Mouse (Mus musculus): Measurements from ENCODE around the gene Zcchc3. TPM values are rescaled to one million over a fixed set of nuclear protein-coding genes. Genes with fewer than 3 reads are reported as not detected.

The Zcchc3 gene
- total RNA-seq, 4 experiments from 2014 or later, result 9.1 to 10.4 (median 9.9) TPM

DNA sequence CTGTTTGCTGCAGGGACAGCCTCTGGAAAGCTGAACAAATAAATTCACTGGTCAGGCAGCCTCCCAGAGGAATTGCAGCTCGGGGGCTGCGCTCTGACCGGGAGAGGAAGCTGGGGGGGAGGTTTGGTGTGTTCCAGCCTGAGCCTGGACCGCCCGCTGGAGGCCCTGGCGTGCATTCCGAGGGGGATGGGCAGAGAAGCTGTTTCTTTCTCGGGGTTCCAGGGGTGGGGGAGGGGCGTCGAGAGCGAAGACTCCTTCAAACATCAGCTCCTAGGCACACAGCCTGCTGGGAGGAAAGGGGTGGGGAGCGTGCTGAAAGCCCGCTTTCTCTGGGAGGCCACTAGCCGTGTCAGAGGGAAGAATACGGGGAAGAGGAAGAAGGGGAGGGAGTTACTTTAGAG, 3.9 kb downstream of the Zcchc3 start:
- DNase-seq (ENCODE audit: low spot score in 2 of 2), result peak; percentile 74 to 75

DNA sequence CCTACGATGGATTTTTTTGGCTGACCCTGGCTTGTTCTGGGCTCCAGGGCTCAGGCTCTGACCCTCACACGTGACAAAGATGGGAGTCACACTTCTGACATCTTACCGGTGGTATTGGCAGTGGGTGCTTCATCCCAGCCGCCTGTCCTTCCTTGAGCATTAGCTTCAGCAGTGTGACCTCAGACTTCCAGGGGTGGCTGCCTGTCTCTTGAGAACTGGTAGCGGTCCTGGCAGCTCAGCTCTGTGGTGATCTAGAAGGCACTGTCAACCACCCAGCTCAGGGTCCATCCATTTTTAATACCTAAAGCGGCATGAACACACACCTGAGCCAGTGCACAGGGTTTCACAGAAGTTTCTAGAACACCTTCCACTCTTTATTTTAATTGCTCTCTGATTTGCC, 5.0 kb downstream of the Zcchc3 start:
- no peak for DNase-seq (ENCODE audit: low spot score in 2 of 2)

DNA sequence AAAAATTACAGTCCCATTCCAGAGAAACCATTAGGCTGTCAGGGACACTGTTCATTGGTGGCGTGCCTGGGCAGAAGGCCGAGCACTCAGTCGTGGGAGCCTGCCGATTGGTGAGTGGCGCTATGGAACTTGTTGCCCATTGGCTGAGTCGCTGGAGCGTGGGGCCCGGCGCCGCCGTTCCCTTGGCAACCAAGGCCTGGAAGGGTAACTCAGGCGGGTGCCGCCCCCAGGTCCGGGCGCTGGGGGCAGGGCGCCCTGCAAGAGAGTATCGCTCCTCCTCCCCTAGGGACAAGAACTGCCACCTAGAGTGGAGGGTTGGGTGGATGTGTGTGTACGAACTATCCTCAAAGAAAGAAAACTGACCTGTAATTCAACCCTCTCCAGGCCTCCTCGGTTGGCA, 8.7 kb downstream of the Zcchc3 start:
- peak; percentile 96 to 98 for DNase-seq (ENCODE audit: low spot score in 2 of 2)

DNA sequence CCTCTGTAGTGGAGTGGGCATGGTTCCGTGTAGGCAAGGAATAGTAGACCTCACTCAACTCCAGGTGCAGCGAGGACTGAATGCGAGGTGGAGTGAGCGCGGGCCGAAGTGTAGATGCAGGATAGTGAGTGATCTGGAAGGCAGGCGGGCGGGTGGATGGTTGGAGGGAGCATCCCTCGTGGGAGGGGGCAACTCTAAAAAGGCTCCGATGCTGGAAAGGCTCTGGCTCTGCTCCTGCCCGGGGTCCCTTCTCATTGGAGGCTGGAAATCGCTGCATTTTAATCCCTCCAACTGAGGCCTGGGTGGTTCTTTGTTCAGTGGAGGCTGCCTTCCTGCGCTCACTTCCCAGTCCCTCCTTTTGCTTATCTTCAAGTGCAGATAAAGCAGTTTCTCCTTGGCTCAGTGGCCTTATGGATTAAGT, 15.7 kb downstream of the Zcchc3 start:
- DNase-seq (ENCODE audit: low spot score in 2 of 2), result no peak

DNA sequence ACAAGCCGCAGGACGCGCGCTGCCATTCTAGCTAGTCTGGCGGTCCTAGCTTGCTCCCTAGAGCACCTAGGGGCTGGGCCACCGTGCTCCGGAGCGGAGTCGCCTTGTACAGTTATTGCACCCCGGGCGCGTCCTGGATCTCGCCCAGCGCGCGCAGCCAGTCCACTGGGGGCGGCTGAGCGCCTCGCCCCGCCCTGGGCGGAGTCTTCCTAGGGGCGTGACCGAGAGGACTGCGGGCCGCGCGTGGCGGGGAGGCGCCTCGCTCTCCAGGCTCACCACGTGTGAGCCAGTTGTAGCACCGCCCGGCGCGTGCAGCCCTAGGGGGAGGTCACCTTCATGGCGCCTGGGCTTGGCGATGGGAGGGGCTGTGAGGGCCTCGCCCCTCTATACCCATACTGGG, 16.1 kb downstream of the Zcchc3 start:
- DNase-seq (ENCODE audit: low spot score in 2 of 2), result peak; percentile 87 to 91

DNA sequence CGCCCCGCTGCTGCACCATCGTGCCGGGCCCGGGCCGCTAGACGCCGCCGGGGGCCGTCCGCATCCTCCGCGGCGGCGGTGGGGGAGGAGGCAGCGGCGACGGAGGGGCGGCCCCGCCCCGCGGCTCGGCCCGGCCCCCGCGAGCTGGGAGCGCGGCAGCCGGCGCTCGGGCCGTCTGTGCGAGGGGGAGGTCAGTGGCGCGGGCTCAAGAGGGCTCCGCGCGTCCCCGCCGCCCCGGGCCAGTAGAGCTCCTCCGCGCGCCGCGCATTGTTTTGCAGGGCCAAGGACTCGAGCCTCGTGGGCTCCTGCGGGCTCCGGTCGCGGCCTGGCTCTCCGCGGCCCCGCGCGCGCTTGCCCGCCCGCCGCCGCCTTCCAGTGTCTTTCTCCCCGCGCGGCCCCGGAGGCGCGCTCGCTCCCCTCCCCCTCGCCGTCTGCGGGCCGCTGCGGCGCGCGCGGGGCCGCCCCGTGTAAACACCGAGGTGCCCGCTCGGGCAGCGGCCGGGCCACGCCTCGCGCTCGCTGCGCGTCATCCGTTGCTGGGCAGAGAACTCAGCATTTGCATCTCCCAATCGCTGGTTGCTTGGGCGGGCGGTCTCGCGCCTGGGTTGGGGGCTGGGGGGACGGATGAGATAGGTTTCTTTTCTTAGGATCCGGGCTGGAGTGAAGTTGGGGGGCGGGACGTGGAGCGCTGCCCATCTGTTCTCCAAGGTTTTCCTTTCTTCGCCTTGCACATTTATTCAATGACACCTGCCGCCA, 17.0 kb downstream of the Zcchc3 start, which contains the start of gene Sox12:
Gene Sox12, minus strand, starts transcription at position 384 of the 756 bp plus-strand sequence.
- DNase-seq (ENCODE audit: low spot score in 2 of 2), result peak; percentile 95 to 96

DNA sequence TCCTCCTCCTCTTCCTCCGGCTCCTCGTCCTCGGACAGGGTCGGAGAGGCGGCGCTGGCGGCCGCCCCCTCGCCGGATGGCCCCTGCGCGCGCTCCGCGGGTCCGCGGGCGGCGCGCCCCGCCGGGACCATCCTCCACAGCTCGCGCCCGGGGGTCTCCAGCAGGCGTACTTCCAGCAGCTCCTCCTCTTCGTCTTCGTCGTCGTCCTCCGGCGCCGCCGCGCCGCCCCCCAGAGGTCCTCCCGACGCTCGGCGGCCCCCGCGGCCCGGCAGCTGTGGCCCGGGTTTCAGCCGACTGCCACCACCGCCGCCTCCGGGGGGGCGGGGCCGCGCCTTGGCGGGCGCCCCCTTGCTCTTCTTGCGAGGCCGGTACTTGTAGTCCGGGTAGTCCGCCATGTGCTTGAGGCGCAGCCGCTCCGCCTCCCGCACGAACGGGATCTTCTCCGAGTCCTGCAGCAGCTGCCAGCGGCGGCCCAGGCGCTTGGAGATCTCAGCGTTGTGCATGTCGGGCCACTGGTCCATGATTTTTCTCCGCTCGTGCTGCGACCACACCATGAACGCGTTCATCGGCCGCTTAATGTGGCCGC, 17.7 kb downstream of the Zcchc3 start:
- peak; percentile 80 to 86 for DNase-seq (ENCODE audit: low spot score in 2 of 2)

DNA sequence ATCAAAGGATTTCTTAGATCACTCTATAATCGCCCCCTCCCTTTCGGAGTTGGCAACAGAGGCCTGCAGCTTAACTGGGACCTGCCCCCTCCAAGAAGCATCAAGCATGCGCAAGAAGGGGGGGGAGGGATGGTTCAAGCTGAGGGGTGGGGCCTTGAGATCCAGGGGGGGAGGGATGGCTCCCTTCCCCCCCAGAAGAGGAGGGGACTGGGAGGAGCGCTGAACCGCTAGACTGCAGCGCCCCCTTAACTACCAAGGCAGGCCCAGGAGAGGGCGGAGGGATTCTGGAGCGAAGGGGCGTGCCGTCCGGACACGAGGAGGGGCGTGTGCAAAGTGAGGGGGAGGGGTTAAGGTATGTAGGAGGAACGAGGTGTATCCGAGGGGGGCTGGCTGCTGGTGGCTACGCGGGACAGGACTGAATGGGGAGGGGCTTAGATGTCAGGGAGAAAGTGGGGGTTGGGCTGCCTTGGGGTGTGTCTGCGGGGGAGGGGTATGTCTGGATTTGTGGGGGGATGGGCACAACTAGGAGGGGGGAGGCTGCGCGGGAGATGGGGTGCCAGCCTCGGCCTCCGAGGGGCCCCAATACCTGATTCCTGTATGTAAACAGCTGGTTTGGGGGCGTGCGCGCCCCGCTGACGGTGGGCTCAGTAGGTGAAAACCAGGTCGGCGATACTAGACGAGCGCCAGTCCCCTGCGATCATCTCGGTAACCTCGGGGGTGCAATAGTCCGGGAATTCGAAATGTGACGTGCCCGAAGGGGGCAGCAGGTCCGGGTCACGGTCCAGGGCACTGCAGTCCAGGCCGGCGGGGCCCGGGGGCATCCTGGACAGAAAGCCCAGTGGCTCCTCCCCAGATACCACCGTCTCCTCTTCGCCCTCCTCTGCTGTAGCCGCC, 18.5 kb downstream of the Zcchc3 start:
- peak; percentile 87 to 93 for DNase-seq (ENCODE audit: low spot score in 2 of 2)

DNA sequence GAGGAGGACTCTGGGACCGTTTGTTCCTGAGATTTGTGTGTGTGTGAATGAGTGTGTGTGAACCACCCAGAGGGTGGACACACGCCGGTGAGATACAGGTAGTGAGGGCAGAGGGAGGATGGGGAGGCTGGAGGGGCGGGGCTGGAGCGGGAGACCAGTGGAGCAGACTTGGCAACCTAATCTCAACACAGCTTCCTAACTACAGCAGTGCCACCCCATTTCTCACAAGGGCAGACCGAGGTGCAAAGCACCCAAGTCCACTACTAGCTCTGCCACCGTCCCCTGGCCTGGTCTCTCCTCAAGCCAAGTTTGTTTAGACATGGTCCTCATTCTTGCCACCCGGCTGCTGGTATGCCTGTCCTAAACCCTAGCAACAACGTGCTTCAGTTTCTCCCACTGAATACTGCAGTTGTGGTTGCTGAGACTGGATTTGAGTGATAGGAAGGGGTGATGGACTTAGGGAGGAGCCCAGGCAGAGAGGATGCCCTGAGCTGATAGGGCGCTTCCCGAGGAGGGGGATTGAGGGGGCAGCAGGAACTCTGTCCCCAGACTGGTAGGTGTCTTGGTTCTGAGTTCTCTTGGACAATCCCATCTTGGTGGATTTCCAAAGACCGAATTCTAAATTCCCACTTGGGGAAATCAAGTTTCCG, 19.4 kb downstream of the Zcchc3 start:
- DNase-seq (ENCODE audit: low spot score in 2 of 2), result no peak

DNA sequence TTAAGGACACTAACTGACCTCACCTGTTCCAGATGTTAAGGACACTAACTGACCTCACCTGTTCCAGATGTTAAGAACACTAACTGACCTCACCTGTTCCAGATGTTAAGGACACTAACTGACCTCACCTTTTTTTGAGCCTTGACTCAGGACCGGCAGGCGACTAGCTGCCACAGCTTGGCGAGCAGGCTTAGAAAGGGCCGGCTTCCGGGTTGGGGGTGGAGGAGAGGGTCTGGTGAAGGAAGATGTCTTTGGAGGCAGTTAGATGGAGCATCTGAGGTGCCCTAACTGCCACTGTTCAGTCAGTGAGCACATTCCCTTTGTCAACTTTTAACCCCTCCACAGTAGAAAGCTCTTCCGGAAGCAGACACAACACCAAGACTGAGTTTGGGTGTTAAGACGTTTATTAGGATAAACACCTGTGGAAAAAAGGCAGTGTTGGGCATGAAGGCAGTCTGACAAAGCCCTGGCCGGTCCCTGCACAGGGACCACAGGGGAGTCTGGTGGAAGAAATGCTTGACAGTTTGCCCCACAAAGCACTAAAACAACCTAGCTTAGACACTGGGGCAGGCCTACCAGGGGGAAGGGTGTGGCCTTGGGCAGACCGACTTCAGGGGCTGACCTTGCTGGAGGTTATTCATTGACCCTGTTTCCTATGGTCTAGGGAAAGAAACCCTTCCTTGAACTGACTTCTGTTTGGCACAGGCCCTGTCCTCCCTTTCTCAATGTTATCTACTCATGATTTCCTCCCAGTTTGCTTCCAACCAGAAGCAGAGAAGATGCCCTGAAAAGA, 21.4 kb downstream of the Zcchc3 start:
- DNase-seq (ENCODE audit: low spot score in 2 of 2), result no peak

DNA sequence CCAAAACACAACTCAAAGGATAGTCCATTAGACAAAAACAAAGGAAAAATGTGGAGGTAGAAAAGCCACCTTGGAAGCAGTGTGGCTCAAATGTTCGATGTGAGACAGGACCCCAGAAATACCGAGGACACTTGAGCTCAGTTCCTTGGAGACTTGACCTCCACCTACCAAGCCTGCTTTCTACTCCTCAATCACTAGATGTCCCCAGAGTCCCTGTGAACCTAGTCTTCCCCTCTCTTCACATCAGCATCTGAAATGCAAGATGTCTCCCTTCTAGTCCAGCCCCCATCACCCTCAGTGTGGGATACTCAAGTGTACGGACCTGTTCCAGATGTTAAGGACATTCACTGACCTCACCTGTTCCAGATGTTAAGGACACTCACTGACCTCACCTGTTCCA, 22.0 kb downstream of the Zcchc3 start:
- peak in 1 of 2 experiments; percentile 57 for DNase-seq (ENCODE audit: low spot score in 2 of 2)

DNA sequence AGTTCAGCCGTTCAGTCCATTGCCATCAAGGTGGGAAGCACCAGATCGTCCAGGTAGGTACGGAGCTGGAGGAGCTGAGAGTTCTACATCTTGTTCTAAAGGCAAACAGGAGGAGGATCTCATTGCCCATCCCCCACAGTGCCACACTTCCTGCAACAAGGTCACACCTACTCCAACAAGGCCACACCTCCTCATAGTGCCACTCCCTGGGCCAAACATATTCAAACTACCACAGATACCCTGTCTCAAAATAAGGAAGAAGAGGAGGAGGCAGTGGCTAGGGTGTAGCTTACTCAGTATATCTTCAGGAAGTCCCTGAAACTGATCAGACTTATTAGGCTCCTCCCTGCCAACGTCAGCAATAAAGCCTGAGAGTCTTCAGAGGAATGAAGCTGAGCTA, 30.6 kb downstream of the Zcchc3 start:
- DNase-seq (ENCODE audit: low spot score in 2 of 2), result no peak

DNA sequence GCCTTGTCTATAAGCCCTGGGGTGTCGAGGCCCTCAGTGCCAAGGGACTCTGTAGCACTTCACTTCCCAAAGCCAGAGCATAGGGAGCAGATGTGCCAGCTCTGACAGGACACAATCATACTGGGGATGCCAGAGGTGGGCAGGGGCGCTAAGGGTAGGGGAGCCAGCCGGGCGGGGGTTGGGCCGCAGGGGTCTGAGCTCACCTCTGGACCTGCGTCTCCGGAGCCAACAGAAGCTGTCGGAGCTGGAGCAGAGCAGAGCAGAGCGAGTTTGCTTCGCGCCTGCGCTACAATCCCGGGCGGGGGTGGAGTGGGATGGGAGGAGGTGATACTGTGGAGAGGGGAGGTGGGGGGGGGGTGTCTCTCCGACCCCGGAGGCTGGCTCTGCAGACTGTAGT, 38.5 kb downstream of the Zcchc3 start, which contains the start of gene Nrsn2:
Gene Nrsn2, minus strand, starts transcription at position 294 of the 397 bp plus-strand sequence.
- peak in 1 of 2 experiments; percentile 45 for DNase-seq (ENCODE audit: low spot score in 2 of 2)

DNA sequence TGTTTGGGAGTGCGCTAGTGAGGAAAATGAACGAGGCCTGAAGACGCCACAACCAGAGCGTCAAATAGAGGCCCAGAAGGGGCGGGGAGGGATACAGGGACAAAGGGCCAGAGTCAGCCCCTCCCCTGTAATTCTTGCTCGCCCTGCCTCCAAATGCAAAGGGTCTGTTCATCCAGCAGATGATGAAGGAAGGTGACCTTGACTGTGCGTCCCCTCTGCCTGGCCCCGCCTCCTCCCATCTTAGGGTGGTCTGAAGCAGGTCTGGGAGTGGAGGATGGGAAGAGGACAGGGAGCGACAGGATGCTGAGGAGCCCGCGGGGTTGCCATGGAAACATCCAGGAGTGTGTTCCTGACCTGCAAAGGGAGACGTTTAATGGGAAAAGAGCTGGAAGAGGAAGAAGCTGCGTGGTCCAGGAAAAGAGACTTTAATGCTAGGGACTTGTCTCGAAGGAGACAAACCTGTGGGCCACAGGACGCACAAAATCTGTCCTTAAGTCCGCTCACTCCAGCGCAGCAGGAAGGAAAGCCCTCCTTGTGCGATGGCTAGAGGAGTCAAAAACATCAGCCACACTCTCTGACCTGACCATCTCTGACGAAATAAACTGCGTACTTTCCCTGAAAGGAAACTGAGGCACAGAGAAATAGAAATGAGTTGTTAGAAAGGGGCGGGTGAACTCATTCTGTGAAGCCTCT, 39.0 kb downstream of the Zcchc3 start:
- peak; percentile 44 to 54 for DNase-seq (ENCODE audit: low spot score in 2 of 2)

DNA sequence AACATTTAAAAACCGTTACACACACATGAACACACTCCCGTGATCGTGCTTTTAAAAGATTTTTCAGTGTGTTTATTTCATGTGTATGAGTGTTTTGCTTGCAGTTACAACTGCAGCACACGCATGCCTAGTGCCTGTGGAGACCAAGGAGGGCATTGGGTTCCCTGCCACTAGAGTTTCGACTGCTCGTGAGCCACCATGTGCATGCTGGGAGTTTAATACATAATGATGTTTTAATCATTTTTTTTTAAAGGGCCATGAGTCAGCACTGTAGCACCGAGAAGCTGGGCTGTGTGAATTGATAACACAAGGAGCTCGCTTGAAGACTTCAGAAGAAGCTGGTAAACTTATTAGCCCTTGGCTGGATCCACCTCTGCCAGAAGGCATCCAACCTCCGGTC, 41.3 kb downstream of the Zcchc3 start:
- no peak for DNase-seq (ENCODE audit: low spot score in 2 of 2)

DNA sequence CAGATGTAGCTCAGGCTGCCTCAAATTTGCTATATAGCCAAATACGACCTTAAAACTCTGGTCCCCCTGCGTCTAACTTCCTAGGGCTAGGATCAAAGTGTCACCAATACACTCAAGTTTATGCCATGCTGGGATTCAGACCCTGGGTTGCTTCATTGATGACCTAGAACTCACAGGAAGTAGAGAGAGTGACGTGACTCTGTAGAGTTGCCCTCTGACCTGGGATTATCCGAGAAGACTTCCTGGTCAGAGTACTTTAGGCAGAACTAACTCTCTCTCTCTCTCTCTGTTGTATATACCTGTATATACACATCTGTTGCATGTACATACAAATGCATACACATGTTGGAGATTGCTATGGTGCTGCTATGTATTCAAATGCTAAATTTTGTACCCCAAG, 42.2 kb downstream of the Zcchc3 start:
- DNase-seq (ENCODE audit: low spot score in 2 of 2), result no peak

DNA sequence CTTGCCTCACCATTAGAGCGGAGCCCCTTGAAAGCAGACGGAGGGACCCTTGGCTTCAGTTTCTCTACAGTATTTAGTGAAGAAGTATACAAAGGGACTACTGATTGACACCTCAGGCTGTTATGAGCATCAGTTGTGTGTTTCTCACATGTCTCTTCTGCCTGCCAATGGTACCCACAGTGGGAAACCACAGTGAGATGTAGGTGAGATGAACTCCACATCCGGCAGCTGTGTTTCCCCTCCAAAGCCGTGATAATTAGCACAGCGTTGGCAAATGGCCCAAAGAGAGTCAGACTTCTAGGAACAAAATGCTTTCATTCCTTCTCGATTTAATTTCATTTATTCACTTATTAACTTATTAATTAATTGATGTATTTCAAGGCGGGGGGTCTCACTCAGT, 42.7 kb downstream of the Zcchc3 start:
- no peak for DNase-seq (ENCODE audit: low spot score in 2 of 2)

DNA sequence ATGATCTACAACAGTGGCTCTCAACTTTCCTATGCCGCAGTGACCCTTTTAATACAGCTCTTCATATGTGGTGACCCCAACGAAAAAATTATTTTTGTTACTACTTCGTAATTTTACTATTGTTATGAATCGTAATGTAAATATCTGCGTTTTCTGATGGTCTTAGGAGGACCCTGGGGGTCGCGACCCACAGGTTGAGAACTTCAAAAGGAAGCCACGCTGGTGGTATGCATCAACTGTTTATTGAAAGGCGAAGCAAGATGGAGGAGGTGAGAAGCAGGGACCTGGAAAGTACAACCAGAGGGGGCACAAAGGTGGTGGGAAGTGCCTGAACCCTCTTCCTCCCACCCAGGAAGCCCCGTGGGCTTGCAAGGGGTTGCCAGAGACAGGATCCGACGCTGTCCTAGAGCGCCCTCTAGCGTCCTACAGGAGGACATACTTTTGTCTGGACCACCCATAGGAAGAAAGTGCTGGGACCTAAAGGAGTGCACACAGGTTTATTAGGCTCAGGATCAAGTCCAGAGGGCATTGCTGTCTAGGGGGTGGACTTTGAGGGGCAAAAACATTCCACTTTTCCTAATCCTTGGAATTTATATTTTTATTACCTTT, 46.2 kb downstream of the Zcchc3 start:
- no peak for DNase-seq (ENCODE audit: low spot score in 2 of 2)

DNA sequence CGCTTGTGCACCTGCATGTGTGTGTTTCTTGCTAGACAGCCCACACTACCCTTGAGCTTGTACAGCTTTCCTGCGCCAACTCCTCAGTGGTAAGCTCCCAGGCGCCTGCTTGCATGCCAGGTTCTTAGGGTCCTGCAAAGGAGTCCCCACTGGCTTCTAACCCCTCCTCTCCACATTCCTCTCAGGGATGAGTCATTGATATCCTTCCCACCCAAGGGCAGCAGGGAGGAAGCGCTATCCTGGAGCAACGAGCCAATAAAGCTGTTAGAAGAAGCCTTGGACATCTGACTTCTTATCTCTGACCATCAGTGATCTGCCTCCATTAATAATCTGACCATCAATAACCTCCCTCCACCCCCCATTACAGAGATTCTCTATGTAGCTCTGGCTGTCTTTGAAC, 46.9 kb downstream of the Zcchc3 start:
- no peak for DNase-seq (ENCODE audit: low spot score in 2 of 2)
